Mouse (Mus musculus) lung, adult 2 months (tissue): ENCODE results near the gene Ccdc174.

ENCODE experiments used
- CTCF ChIP-seq: fragments of 200-500 bp; IDR thresholded peaks from 2 replicates; pipeline ENCODE4 v1.5.1; 2011; ENCODE audit warnings: mild to moderate bottlenecking, low read length, control low read depth; ENCODE audit not compliant: insufficient read depth
- POLR2A ChIP-seq: fragments of 200-500 bp; IDR thresholded peaks from 2 replicates; pipeline ENCODE4 v1.6.1; 2011; ENCODE audit warnings: low read depth, mild to moderate bottlenecking, control low read depth, low read length, borderline replicate concordance; ENCODE audit errors: extremely low read depth

DNA sequence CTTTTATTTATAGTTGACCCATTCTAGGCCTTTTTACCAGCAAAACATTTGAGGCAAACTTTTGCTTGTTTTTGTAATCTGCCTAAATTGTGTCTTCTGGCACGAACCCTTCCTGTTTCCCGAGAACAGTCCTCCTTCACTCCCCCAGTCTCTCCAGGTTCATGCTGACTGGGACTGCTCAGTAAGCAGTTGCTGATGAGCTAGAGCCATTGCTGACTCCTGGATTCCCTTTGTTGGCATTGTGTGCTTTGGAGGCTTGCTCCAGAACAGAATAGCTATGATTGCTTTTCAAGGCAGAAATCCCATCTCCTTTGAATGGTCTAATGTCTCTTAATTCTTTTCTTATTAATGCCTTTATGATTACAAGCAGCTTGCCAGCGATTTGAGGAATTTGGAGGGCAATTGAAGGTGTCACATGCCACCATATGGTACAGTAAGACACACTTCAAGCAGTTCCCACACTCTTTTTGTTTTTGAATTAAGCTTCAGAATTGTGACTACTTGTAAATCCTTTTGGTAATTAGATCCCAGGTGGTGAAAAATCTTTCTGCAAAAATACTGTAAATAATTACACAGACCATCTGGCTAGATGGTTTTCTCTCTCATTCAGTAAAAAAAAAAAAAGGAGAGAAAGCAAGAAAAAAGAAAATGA, 11.5 kb downstream of the Ccdc174 start:
- no peak for TF ChIP-seq POLR2A
- TF ChIP-seq CTCF, result no peak
